Mouse (Mus musculus) T-helper 1 cell (primary cell): ENCODE results near the gene Slc10a7.
"Not testable (repeated sequence)": the region's sequence is repeated elsewhere in the genome, so short reads cannot be mapped to it uniquely, and the experiment has no call there.

ENCODE experiments used
- in situ Hi-C: fragments of 300-600 bp; cut with MboI, MseI; formaldehyde crosslinking; loops from one replicate; pipeline ENCODE4 v1.15.1; 2025; ENCODE audit warnings: high pct_unique_total_duplicates

The Slc10a7 gene

DNA sequence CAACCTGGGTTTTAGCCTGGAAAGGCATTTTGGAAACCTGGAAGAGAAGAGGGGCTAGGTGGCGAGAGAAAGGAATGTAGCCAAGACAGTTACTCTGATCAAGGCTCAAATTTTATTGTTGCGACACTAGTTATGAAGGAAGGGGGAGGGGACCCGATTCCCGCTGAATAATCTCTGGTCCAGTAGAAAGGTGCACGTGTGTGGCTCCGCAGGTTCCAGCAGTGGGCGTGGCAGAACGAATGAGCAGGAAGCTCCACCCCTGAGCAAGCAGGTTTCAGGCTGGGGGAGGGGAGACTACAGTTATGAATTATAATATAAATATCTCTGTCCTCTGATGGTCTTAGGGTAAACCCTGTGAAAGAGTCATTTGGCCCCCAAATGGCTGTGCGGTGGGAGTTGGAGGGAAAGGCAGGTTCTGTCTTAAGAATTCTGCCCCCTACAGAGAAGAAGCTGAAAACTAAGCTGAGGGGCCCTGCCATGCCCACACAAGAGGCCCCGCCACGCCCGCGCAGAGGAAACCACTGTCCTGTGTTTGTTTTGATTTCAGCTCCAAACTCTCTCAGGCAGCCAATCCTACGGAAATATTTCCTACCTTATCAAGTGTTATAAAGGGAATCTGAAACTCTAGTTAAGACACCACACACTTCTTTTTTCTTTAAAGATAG lies 36.1 kb downstream of the Slc10a7 start:
- in situ Hi-C loops, result not testable (repeated sequence)

DNA sequence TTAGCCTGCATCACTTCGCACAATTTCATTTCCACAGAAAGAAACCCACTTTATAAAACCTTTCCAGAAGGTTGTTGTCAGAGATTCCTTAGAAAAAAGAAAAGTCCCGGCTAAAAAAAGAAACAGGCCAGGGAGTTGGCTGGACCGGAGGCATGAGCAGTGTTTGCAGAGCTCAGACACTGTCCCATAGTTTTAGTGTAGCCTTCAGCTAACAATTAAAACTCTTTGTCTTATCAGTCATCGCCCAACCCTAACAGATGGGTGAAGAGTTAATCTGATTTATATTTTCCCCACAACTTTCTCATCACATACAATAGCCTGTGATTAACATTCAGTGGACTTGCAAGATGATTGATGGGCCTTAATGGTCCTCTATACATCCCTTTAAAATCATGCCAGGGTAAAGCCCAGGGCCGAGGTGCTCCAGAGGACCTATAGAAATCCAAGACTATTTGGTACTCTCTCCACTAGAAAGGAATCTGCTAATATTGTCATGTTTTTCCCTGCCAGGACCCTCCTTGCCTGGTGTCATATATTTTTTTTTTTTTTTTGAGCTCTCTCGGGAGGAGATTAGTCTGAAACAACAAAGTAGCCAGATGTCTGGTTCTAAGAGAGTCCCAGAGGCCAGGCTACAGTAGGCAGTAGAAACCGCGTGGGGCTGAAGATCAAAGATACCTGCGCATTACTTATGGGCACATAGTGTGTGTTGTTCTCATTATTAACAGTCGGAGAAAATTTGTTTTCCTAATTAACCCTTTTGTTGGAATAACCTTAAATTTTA lies 41.0 kb downstream of the Slc10a7 start:
- in situ Hi-C loops, result no loop called here

DNA sequence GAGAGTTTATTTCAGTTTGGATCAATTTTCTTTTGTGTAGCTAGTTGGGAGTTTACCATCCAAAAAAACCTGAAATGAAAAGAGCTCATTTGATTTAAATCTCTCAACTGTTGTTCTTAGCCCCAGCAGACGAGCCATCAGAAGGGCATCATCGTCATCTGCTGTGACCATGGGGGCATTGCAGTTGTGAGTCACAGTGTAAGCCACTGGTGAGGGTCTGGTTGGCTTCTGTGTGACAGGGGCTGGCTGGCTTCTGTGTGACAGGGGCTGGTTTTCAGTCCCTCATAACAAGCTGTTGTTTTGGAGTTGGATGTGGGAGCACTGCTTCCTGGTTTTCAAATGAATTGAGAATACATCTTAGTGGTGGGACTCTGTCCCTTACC lies 41.6 kb downstream of the Slc10a7 start:
- in situ Hi-C loops, result no loop called here

DNA sequence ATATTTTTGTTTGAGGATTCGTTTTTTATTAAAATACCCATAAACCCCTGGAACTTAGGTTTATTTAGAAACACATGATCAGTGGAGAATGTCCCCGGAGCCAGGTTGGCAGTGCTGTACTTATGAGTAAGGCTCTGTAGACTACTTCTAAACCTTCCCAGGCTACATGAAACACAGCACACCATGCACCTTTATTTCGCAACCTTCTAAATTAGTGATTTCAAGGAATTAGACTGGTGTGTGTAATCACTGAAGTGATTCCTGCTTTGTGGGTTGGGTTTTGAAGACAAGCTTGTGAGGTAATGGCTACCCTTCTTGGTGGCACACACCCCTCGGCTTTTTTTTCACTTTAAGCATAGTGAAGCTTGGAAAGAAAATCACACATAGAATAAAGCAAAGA lies 46.7 kb downstream of the Slc10a7 start:
- in situ Hi-C loops, result no loop called here

DNA sequence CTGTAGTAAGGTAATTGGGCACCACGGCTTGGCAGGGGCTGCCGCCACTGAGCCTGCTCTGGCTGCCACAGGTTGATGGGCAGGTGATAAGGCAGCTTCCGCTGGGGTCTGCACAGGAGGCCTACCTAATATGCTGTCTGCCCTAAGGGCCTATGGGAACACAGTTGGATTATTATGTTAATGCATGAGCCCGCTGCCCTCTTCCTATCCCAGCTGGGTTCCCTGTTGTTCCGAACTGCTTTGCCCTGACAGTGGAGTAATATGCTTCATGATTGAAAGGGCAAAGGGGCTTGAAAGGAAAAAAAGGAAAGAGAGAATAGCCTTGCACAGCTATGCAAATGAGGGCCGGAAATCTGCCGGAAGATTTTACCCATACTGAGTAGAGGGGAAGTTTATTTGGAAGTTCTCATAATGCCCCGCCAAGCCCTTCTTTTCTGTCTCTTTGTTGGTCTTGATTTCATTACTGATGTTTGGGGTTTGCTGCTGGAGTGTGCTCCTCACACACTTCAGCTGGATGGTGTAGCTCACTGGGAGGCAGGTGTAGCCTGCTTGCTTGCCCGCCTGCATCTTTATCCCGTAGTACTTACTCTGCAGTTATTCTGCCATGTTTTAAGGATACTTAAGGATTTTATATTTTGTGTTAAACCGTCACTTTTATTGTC lies 47.8 kb downstream of the Slc10a7 start:
- in situ Hi-C loops, result no loop called here

DNA sequence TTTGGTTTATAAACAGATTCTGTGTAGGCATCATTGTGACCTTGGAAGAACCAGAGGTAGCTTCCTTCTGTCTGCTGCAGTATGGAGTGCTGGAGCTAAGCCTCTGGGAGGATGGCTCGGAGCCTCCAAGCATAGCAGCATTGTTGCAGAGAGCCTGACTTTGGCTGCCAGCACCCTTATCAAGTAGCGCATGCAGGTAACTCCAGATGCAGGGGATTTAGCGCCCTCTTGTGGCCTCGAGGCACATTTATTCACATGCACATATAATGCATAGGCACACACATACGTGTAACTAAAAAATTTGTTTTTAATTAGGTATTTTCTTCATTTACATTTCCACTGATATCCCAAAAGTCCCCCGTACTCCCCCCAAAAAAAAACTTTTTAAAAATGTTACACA lies 52.5 kb downstream of the Slc10a7 start:
- in situ Hi-C loops, result no loop called here

DNA sequence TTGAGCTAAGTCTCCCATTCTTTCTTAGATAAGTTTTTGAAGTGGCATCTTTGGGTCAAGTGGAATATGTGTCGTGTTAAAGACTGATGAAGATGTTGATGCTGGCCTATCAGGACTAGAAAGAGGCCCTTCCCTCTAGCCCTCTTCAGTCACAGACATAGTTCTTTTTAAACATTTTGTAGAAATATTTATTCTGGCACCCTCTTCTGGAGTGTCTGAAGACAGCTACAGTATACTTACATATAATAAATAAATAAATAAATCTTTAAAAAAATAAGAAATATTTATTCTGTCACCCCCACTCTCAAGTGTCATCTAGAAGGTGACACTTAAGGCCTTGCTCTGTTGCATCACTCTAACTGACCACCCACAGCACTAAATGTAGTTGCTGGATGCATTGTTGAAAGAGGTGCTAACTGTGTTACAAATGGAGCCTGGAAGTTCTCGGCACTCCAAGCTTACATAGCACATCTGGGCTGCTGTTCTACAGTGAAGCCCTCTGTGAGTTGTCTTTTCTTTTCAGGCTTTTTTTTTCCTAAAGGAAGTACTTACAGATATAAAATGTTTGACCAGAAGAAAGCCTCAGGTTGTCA lies 54.4 kb downstream of the Slc10a7 start:
- in situ Hi-C loops, result no loop called here

DNA sequence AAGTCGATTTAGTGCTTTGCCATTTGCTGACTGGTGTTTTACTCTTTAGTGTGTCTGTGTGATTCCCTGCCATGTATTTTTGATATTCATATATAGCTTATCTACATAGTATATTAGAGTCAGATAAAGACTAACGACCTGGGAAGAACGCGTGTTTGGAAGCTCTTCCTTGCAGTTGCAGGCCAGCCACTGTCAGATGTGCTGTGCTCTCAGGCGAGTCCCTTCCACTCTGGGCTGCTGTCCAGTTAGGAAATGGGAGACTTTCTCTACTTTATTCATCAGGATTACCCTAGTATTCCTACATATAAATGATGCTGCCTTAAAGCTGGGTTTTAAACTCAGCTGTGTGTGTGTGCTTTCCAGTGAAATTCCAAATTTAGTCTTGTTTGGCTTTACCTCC lies 55.1 kb downstream of the Slc10a7 start:
- in situ Hi-C loops, result no loop called here

DNA sequence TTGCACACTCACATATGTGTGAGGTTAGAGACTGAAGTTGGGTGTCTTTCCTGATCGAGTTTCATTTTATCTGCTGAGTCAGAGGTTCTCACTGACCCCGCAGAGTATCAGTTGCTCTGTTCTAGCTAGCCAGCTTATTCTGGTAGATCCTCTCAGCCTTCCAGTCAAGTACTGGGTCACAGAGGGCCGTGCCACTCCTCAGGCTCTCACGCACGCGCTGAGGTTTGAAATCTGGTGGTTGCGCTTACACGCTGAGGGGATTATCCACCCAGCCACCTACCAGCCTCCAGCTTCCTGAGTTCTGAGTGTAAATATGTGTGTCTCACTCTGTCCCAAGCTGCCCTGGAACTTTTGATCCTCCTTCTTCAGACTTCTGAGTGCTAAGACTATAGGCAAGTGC lies 59.0 kb downstream of the Slc10a7 start:
- in situ Hi-C loops, result no loop called here

DNA sequence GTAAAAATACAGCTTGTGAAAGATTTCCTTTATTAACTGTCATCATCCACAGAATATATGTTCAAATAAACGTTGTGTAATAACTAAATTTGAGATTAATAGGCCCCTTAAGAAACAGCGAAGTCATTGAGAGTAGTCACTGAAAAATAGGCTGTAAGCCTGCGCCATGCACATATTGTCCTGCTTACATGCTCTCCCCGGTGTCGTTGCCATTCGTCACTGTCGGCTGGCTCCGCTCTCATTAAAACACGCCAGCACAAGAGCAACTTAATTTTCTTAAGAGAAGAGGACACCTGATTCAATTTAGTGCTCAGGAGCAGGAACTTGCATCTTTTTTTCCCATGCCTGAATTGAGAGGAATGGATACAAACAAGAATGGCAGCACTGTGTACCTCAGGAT lies 62.4 kb downstream of the Slc10a7 start:
- in situ Hi-C loops, result no loop called here

DNA sequence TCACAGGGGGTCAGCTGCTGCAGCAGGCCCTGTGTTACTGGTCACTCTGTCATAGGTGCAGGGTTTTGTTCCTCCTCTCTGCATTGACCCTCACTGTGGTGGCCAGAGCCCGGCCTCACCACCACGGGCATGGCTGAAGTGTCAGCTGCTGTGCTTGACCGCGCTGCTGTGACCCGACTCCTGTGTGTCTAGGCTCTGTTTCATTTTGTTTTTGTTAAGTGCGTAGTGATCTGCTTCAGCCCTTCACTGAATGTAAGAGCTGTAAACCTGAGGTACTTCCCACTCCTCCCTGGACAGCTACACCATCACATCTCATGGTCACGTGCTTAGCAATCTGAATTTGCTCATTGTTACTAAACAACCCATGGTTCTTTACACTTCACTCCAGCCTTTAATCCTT lies 65.1 kb downstream of the Slc10a7 start:
- in situ Hi-C loops, result no loop called here

DNA sequence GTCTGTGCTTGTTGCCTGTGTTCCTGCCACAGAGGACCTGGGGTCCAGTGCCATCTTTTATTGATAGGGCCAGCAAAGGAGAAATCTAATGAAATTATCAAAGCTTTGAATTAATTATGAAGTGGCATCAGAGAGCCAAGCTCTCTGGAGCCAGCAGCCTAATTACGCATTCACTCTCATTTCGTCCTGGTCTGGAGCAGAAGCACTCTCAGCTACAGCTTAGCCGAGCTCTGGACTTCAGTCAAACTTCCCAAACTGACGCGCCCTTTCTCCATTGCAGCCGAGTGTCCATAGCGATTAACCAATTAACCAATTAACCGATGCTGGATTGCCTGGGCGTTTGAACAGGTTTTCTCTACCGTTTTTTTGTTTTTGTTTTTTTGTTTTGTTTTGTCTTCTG lies 68.4 kb downstream of the Slc10a7 start:
- in situ Hi-C loops, result no loop called here

DNA sequence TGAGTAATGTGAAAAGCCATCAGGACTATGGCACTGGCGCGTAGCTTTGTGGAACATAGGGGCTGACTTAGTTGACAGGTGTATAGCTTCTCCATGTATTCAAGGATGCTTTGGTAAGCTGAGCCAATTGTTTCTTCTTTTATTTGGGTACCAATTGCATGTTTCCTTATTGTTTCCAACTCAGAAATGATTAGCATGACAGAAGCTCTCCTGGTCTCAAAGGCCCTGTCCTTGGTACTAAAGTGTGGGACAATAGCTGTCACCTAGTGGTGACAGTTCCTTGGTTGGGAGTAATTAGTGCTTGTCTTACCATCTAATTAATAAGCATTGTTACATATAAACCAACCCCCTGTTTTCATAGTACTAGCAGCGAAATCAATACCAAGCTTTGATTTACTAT lies 68.9 kb downstream of the Slc10a7 start:
- in situ Hi-C loops, result no loop called here

DNA sequence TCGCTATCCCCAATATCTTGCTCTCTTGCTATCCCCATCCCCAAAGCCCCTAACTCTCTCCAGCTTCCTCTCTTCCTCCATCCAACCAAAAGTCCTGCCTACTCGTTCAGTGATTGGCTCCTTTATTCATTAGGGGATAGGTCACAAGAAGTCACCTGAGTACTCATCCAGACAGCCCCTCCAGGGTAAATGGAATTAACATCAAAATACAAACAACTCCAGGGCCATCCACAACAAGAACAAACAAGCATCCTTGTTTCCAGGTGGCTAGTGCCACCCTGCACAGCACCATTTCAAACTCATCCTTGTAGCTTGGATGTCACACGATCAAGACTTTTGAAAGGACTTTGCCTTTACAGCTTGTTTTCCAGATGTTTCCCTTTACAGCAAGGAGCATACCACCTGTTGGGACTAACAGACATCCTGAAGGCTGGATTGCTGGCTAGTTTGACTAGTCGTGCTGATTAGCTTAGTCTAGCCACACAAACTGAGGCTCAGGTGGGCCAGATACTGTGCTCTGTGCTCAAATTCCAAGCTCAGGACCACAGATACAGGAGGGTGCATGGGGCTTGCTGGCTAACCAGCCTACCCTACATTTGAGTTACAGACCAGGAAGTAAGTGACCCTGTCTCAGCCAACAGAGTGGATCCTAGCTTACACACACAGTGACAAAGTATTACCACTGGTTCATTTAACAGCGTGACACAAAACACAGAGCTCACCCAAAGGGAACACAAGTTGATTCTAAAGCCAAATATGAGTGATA lies 75.0 kb downstream of the Slc10a7 start:
- in situ Hi-C loops, result no loop called here

DNA sequence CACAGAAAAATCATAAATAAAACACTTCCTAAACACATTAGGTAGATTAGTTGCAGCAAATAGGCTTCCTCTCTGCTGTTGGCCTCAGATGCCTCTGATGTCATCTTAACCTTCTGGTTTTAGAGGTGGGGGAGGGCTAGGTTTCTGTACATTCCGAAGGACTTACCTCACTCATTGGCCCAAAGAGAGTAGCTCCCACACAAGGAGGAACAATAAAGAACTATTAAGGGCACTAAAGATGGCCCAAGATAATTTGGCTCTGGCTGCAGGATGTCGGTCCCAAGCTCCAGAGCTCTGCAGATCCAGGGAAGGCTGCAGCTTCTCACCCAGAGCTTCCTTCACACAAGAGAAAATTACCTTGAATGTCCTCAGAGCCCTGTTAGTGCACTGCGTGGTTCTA lies 75.7 kb downstream of the Slc10a7 start:
- in situ Hi-C loops, result no loop called here

DNA sequence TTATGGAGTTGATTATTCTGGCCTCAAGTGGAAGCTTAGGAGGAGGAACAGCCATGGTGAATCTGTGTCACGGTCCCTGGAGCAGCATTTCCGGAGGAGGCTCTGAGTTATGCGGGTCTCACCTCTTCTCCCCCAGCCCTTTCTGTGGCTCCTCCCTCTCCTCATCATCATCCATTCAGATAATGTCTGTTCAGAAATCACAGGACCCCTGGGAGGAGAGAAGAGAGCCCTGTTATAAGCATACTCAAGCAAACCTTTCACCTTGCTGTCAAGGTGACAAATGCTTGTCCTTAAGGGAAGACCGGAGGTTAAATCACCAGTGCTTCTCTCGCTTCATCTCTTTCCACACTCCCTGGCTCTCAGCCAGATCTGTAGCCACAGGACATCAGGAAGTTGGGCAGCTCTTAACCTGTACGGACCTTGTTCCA lies 86.3 kb downstream of the Slc10a7 start:
- in situ Hi-C loops, result no loop called here

DNA sequence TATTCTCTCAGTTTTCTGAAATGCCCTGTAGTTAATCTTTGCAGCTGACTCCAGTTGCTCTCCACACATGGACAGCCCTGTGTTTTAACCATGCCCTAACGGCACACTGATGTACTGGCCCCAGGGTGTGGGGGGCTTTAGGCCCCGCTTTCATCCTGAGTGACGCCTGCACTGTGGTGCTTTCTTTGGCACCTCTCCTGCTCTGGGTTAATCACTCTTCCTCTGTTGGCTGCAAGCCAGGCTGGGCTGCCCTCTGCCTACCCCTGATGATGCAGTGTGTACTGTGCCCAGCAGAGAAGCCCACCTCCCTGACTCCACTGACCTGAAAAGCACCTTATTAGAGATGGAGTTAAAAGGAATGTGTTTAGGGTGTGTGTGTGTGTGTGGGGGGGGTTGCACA lies 89.1 kb downstream of the Slc10a7 start:
- in situ Hi-C loops, result no loop called here

DNA sequence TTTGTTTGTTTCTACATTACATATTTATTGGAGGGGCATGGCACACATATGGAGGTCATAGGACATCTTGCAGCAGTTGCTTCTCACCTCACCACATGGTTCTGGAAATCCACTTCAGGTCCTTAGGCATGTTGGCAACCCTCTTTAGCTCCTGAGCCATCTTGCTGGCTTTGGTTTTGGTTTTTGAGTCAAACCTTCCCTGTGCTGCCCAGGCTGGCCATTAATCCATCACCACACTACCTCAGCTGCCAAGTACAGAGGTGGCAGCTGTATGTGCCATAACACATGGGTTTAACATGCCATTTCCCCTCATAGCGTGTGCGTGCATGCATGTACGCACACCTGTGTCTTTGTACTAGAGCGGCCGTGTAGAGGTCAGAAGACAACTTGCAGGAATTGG lies 93.9 kb downstream of the Slc10a7 start:
- in situ Hi-C loops, result no loop called here

DNA sequence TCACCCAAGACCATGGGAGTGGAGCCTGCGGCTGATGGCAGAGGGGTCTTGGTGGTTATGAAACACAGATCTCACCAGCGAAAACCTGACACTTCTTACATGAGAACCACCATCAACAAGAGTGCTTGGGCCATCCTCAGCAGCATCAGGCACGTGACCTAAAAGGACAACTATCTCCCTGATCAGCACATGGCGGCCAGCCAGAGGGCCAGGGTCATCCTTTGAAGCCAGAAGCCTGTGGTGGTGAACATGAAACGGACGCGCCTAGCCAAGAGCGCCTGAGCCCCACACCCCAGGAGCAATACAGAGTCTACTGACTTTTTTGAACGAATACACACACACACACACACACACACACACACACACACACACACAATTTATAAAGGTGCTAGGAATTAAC lies 95.3 kb downstream of the Slc10a7 start:
- in situ Hi-C loops, result no loop called here

DNA sequence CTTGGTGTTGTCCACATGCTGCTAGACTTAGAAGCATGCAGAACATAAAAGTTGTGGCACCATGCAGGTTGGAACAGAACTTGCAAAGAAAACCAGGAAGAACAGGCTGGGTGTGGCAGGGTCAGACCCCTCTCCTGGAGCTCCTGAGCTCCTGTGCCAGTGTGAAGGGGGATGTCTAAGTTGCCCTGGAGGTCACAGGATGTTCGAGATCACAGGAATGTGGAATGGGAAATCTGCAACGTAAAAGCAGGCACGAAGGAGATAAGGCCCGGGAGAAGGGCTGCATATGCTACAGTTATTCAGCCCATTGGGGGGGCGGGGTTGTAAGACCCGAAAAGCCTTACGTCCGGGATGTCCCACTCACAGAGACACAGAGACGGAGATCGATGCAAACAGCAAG lies 100.2 kb downstream of the Slc10a7 start:
- in situ Hi-C loops, result no loop called here

DNA sequence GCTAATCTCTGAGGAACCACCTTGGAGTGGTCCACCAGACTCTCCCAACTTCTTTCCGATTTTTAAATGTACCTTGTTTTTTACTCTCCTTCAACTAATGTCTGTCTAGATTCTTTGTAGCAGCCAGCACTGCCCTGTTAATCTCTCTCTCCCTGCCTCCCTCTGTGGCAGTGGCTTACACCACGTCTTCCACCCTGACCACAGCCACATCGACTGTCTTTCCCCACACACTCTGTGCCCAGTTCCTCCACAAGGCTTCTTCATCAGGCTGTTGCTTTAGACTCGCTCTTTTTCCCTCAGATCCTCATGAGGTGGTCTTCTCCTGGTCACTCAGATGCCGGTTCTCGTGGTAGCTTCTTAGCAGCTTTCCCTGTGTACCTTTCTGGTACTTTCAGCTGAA lies 101.9 kb downstream of the Slc10a7 start:
- in situ Hi-C loops, result no loop called here

DNA sequence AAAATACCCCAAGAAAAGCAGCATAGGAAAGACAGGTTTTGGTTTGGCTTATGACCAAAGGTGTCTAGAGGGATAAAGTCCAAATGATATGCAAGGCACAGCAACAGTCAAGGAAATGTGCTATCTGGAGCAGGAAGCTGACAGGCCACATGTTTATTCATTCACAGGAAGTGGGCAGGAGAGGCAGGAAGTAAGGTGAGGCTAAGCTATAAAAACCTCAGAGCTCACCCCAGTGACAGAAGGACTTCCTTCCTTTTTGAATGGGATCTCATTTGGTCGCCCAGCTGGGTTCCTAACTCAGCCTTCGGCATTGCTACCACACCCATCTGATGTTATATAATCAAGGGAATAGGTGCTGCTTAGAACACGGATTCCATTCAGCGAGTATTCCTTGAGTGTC lies 113.2 kb downstream of the Slc10a7 start:
- in situ Hi-C loops, result no loop called here
